Mouse (Mus musculus) thymus, adult 2 months (tissue): ENCODE results near the gene Gatc.

Source experiments
- CTCF ChIP-seq: fragments of 200-500 bp; IDR thresholded peaks from 2 replicates; pipeline ENCODE4 v1.5.1; 2012; ENCODE audit warnings: mild to moderate bottlenecking, control low read depth, low read length, moderate library complexity, borderline replicate concordance; ENCODE audit not compliant: control insufficient read depth, poor library complexity, insufficient read depth; ENCODE audit errors: extremely low read depth
- POLR2A ChIP-seq: fragments of 200-500 bp; IDR thresholded peaks from 2 replicates; pipeline ENCODE4 v1.6.1; 2012; ENCODE audit warnings: mild to moderate bottlenecking, low read length, control low read depth, moderate library complexity; ENCODE audit not compliant: control insufficient read depth, poor library complexity, insufficient read depth; ENCODE audit errors: extremely low read depth

GRCm38 (mm10) chr5:115355070-115355469 is 14.1 kb upstream of the Gatc start:
- TF ChIP-seq POLR2A, result no peak
- no peak for TF ChIP-seq CTCF
